Mouse (Mus musculus): ENCODE data around the gene Etnk1. TPM values are rescaled to one million over a fixed set of nuclear protein-coding genes. Genes with fewer than 3 reads are reported as not detected.

Etnk1 gene
- polyA plus RNA-seq (2012; ENCODE audit: low replicate concordance), result 28.4 and 100 TPM in 2 replicates

DNA sequence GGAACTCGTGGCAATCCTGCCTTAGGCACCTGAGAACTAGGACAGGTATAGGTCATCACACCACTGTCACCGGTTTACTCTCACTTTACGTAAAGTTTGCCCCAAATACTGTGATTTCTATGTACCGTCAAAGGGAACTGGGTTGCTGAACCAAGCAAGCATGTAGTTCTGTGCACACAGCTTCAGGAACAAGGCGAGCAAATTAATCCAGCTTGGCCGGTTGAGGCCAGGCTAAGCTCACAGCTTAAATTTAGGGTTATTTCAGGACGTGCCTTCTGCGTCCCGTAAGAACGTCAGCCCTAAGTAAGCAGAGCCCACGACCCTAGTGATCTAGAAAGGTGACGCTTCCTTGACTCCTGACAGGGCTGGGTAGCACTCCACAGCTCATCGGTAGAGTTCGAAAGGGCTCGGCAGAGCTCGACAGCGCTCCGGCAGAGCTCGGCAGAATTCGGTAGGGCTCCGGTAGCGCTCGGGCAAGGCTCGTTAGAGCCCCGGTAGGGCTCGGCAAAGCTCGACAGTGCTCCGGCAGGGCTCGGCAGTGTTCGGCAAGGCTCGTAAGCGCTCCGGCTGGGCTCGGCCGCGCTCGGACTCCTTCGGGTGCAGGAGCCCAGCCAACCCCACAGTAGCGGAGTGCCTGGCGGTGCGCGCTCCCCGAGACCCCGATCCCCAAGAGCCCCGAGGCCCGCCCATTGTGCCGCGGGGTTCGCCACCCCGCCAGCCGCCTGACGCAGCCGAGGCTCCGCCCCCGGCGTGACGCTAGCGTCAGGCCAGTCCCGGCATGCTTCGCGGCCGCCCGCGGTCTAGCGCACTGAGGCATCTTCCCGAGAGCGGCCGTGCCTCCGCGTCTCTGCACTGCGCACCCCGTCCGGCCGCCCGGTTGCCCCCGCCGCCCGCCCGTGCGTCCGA, at the start of gene Etnk1:
TSS of gene Etnk1 (plus strand) at position 770 of the 906 bp plus-strand sequence.

Other genes starting within 250 kb of the Etnk1 start
- 3.5 and 8.6 TPM in 2 replicates for gene St8sia1, start 202.8 kb upstream of the Etnk1 start, polyA plus RNA-seq (2012; ENCODE audit: low replicate concordance)
- 14.9 and 18.2 TPM in 2 replicates for gene C2cd5, start 67.1 kb upstream of the Etnk1 start, polyA plus RNA-seq (2012; ENCODE audit: low replicate concordance)